Mouse (Mus musculus) heart, postnatal 10 days (tissue): ENCODE data around the gene Uqcc2. TPM values are rescaled to one million over a fixed set of nuclear protein-coding genes. Genes with fewer than 3 reads are reported as not detected.
A peak's percentile ranks its signal among the peaks of the same experiment; 100 is the strongest.

ENCODE experiments used
- DNase-seq, 2 experiments: peaks; one replicate each; pipeline ENCODE4 v3.0.0; 2021
- intact Hi-C: fragments of 180-260 bp; cut with DNase I; formaldehyde crosslinking; loops from one replicate; pipeline ENCODE4 v1.15.1; 2025
- total RNA-seq, 2 experiments: library from RNA; stranded (reverse); gene quantifications; 2 replicates each; pipeline ENCODE4 v1.2.3; 2021

Gene Uqcc2
- total RNA-seq, 2 experiments from 2014 or later = 278 to 279 TPM

GRCm38 (mm10) chr17:27158439-27158838 is 24.7 kb upstream of the Uqcc2 start:
- DNase-seq = peak; percentile 66 to 70
- intact Hi-C loops = no loop called here

GRCm38 (mm10) chr17:27155752-27156151 is 22.0 kb upstream of the Uqcc2 start:
- intact Hi-C loops = no loop called here
- no peak for DNase-seq

- intact Hi-C loops = no loop called here
- DNase-seq = no peak
Observed at GRCm38 (mm10) chr17:27154881-27155280, 21.2 kb upstream of the Uqcc2 start.

GRCm38 (mm10) chr17:27154256-27154655 is 20.5 kb upstream of the Uqcc2 start:
- intact Hi-C loops = no loop called here
- DNase-seq = peak; percentile 81 to 86

- peak; percentile 83 to 86 for DNase-seq
- intact Hi-C loops = no loop called here
Observed at GRCm38 (mm10) chr17:27153773-27154193, 20.1 kb upstream of the Uqcc2 start.

GRCm38 (mm10) chr17:27152976-27153723 is 19.4 kb upstream of the Uqcc2 start:
- intact Hi-C loops = no loop called here
- no peak for DNase-seq

GRCm38 (mm10) chr17:27151411-27151810 is 17.7 kb upstream of the Uqcc2 start:
- DNase-seq = peak in 1 of 2 experiments; percentile 64
- intact Hi-C loops = no loop called here

- intact Hi-C loops = no loop called here
- DNase-seq = peak in 1 of 2 experiments; percentile 59
Observed at GRCm38 (mm10) chr17:27150871-27151270, 17.2 kb upstream of the Uqcc2 start.

- intact Hi-C loops = no loop called here
- DNase-seq = no peak
Observed at GRCm38 (mm10) chr17:27146323-27146923, 12.7 kb upstream of the Uqcc2 start.

- intact Hi-C loops = no loop called here
- no peak for DNase-seq
Observed at GRCm38 (mm10) chr17:27144152-27144551, 10.4 kb upstream of the Uqcc2 start.

- intact Hi-C loops = no loop called here
- DNase-seq = peak in 1 of 2 experiments; percentile 55
Observed at GRCm38 (mm10) chr17:27141971-27142450, 8.3 kb upstream of the Uqcc2 start.

- no peak for DNase-seq
- intact Hi-C loops = no loop called here
Observed at GRCm38 (mm10) chr17:27140262-27140661, 6.5 kb upstream of the Uqcc2 start.

- intact Hi-C loops = no loop called here
- DNase-seq = no peak
Observed at GRCm38 (mm10) chr17:27139304-27139703, 5.6 kb upstream of the Uqcc2 start.

- intact Hi-C loops = no loop called here
- no peak for DNase-seq
Observed at GRCm38 (mm10) chr17:27138396-27138795, 4.7 kb upstream of the Uqcc2 start.

- intact Hi-C loops = loop anchor here (2.0 kb wide), 1 partner anchor 46 kb away; no protein-coding TSS in a partner anchor
- DNase-seq = no peak
Observed at GRCm38 (mm10) chr17:27134715-27135114, 999 bp upstream of the Uqcc2 start.

GRCm38 (mm10) chr17:27134187-27134586 is 471 bp upstream of the Uqcc2 start:
- intact Hi-C loops = loop anchor here (2.0 kb wide), 1 partner anchor 47 kb away; no protein-coding TSS in a partner anchor
- no peak for DNase-seq

GRCm38 (mm10) chr17:27132238-27132637 is 1.5 kb downstream of the Uqcc2 start:
- DNase-seq = no peak
- intact Hi-C loops = no loop called here

- intact Hi-C loops = no loop called here
- DNase-seq = no peak
Observed at GRCm38 (mm10) chr17:27131240-27131665, 2.5 kb downstream of the Uqcc2 start.

GRCm38 (mm10) chr17:27130246-27130645 is 3.5 kb downstream of the Uqcc2 start:
- DNase-seq = no peak
- intact Hi-C loops = no loop called here

- intact Hi-C loops = loop anchor here (5.0 kb wide), 1 partner anchor 58 kb away; no protein-coding TSS in a partner anchor
- no peak for DNase-seq
Observed at GRCm38 (mm10) chr17:27129819-27130218, 3.9 kb downstream of the Uqcc2 start.

- intact Hi-C loops = loop anchor here (5.0 kb wide), 1 partner anchor 57 kb away; no protein-coding TSS in a partner anchor
- DNase-seq = no peak
Observed at GRCm38 (mm10) chr17:27129291-27129690, 4.4 kb downstream of the Uqcc2 start.

GRCm38 (mm10) chr17:27128189-27128588 is 5.5 kb downstream of the Uqcc2 start:
- intact Hi-C loops = loop anchor here (5.0 kb wide), 1 partner anchor 56 kb away; no protein-coding TSS in a partner anchor
- DNase-seq = no peak
